Mouse (Mus musculus): ENCODE results near the gene Gm21750.
"Not testable (repeated sequence)": the region's sequence is repeated elsewhere in the genome, so short reads cannot be mapped to it uniquely, and the experiment has no call there.

Gene Gm21750

DNA sequence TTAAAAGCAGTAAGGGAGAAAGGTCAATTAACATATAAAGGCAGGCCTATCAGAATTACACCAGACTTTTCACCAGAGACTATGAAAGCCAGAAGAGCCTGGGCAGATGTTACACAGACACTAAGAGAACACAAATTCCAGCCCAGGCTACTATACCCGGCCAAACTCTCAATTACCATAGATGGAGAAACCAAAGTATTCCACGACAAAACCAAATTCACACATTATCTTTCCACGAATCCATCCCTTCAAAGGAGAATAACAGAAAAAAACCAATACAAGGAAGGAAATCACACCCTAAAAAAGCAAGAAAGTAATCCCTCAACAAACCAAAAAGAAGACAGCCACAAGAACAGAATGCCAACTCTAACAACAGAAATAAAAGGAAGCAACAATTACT is at the start of gene Gm21750:
Gene Gm21750 (plus strand): TSS at position 301 of the 400 bp plus-strand sequence.
- DNase-seq (ENCODE audit: low read depth, low spot score), result not testable (repeated sequence)

DNA sequence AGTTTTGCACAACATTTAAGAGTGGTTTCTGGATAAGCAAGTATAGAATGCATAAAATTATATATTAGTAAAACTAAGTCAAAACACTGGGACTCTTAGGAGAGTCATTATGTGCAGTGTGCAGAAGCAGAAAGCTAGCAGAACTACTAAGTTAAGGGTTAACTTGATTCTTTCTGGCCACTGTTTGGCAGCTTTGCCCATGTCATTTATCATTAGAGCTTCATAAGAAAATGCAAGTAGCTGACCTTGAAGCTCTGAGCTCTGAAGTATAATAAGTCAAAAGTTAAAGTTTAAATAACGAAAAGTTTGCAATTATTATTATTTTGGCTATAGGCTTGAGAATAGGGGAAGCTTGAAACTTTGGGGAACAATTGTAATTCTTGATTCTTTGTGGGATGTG is 46.1 kb upstream of the Gm21750 start:
- DNase-seq (ENCODE audit: low read depth, low spot score), result not testable (repeated sequence)

DNA sequence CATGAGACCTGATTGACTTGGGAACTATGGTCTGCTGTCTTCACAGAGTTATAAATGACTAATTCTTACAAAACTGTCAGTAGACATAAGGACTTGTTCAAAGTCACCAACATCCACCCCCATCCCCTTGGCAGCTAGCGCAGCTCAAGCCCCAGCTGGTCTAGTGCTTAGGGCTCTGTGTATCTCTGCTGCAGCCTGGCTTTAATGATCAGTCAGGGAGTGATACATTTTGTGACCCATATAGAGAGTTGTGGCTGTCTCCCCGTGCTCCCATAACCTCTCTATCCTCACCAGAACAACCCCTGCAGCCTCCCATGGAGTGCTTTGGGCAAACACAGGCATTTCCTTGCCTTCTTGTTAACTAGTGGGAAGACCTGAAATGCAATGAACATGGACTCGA is 40.1 kb upstream of the Gm21750 start:
- DNase-seq (ENCODE audit: low read depth, low spot score), result no peak

DNA sequence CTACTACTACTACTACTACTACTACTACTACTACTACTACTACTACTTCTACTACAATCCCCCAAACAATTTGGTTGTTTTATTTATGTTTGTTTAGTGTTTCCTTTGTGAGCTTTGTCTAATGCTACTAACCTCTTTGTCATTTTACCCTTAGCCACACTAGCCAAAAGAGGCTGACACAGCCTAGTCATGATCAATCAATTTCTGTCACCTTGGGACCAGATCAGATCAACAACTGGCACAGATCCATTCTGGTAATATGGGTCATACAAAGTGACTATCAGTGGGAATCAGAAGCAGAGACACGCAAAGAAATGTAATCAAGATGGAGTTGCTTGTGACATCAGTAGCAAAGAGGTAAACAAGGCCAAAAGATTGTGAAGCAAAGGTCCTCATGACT is 38.0 kb upstream of the Gm21750 start:
- no peak for DNase-seq (ENCODE audit: low read depth, low spot score)

DNA sequence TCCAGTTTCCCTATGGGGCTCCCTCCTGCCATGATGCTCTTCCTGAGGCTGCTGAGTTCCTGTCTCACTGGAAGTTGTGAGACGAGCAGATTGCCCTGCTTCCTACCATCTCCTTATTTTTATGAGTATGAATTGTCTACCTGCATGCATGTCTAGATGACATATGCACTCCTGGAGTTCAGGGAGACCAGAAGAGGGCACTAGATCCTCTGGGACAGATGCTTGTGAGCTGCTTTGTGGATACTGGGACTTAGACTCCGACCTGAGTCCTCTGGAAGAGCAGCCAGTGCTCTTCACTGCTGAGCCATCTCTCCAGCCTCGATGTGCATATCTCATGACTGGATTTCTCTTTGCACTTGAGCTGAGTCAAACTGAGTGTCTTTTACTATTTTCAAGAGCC is 35.6 kb upstream of the Gm21750 start:
- no peak for DNase-seq (ENCODE audit: low read depth, low spot score)

DNA sequence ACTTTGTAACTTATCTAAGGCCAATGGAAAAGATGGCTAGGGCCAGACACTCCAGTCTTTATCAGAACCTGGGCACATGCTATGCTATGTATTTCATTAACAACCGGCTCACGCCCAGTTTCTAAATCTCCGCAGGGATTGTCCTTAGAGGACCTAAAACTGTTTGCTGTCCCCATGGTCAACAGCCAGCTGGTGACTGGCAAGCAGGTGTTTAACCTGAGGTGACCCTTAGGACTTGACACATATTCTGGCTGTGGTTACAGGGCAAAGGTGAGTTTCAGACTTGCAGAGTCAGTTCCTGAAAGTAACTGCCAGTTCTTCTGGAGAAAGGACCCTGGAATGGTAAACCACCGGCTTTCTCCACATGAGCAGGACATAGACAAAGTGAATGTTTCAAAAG is 29.5 kb upstream of the Gm21750 start:
- no peak for DNase-seq (ENCODE audit: low read depth, low spot score)

DNA sequence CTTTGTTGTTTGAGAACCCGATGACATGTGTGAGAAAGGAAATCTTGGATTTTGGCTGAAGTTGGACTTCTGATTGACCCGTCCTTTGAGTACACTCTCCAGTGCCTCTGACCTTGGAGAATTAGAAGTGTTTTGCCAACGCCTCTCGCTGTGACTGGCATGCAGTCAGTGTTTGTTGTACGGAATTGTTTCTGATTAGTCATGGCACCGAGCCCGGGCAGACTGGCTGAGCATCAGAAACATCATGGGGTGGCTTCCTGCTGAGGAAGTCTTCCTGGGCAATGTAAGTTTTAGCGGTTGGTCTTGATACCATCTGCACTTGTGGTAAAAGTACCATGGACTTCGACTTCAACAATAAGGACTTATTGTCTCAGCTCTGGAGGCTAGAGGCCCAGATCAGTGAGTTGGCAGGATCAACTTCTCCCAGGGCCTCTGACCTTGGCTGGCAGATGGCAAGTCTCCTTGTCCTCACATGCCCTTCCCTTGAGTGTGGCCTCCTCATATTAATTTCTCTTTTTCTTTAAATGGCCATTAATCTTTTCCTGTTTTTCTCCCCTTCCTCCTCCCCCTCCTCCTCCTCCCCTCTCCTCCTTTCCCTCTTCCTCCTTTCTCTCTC is 28.3 kb upstream of the Gm21750 start:
- DNase-seq (ENCODE audit: low read depth, low spot score), result peak; percentile 11

DNA sequence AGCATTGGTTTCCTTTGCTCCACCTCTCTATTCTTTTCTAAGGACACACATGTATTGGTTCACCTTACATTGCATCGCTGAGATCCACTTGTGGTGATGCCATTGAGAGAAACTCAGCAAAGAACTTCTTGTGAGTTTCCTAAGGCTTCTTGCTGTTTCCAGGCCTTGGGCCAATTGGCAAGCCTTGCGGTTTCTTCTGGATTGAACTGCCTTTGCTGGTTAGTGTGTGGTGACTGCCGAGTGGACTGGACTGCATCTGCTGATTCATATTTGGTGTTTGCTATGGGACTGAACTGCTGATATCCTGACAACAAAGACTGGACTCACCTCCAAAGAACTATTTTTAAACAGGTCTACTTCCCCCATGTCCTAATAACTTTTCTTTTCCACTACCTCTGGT is 26.7 kb upstream of the Gm21750 start:
- DNase-seq (ENCODE audit: low read depth, low spot score), result no peak

DNA sequence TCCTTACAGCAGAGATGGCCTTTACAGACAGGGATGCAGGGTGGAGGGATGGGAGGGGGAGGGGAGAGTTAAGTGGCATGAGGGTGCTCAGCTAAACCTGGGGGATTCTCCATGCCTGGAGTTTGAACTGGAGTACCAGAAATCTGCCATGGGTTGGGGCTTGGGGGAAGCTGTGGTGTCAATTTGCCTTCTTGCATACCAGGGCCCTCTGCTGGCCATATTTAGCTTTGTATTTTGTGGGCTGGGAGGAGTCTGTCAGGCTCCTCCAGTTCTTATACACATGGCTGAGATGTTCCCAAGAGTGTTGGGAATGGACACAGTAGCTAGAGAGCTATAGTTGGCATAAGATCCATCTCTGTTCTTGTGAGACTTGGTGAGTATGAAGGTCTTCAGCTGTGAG is 23.6 kb upstream of the Gm21750 start:
- no peak for DNase-seq (ENCODE audit: low read depth, low spot score)

DNA sequence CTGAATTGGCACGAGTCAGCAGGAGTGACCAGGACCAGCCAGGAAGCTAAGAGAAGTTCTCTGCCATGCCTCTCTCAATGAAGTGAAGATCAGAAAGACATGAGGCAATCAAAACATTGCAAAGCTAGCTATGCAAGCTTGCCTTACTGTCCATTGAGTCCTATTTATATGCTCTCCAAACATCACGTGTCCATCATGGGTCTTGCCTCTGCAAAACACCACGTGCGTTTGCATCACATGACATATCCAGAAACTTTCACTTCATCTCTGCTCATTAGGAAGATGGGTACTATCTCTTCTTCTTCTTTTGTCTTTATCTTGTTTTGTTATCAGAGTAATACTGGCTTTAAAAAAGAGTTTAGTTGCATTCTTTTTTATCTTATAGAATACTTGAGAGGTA is 10.8 kb upstream of the Gm21750 start:
- DNase-seq (ENCODE audit: low read depth, low spot score), result no peak

DNA sequence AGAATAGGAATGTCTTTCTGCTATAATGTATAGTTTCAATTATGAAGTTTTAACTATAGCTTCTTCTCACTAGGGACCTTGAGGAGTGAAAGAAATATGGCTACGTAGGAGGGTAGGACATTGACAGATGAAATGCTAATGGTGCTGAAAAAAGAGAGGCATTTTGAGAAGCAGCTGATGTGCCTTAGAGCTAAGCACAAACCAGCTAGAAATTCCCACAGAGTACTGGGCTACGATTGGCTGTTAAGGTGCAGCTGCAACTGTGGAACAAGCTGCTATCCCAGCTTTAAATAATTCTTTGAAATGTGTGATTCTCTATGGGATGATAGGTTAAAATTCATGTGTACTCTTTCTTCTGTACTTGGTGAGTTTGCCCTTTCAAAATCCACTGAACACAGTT is 9.1 kb downstream of the Gm21750 start:
- DNase-seq (ENCODE audit: low read depth, low spot score), result no peak

DNA sequence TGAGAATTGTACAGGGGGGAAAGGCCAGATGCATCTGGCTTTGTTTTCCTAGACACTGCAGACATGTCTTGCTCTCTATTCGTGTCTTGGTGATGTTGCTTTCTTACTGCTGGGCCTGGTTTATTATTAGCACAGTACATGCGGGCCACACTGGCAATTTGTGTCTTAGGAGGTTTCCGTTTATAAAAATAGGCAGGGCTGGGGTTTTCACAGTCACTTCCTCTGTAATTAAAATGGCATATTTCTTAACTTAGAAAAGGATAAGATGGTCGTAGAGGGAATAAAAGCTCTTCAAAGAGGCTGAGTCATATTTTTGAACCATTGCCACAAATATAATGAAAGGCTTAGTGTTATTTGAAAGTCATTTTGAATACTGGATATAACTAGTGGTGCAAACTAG is 26.7 kb downstream of the Gm21750 start:
- no peak for DNase-seq (ENCODE audit: low read depth, low spot score)

DNA sequence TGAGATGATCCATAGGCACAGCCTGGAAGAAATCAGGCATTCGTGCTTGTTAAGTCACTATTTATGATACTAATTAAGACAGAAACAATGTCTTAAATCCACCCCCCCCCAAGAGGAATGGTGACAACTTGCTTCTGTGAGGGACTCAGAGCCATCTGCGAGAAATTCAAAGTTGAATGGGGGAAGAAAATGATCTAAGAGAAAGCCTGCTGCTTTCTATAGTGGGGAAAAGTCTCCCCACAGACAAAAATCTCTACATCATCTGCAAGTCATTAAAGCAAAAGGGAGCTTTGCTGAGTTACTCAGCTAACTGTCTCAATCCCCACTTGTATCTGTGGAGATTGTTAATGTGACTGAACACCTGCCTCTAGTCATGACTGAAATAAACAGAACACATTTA is 27.4 kb downstream of the Gm21750 start:
- DNase-seq (ENCODE audit: low read depth, low spot score), result no peak

DNA sequence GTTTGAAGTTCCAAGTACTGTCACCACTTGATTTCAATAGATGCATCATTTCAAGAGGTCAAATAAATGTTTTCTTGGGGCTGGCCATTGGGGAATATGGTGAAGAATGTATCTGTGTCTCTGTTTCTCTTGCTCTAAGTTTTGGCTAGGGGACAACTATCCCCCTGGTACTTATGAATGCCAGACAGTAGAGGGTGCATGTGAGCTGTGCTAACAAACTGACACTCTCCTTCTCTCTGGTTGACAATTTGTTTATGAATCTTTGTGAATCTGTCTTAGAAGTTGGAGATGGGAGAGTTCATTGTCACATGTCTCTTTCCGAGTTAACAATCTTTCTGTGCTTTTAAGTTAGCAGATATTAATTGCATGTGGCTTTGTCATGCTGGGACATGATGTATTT is 39.2 kb downstream of the Gm21750 start:
- DNase-seq (ENCODE audit: low read depth, low spot score), result peak; percentile 4

DNA sequence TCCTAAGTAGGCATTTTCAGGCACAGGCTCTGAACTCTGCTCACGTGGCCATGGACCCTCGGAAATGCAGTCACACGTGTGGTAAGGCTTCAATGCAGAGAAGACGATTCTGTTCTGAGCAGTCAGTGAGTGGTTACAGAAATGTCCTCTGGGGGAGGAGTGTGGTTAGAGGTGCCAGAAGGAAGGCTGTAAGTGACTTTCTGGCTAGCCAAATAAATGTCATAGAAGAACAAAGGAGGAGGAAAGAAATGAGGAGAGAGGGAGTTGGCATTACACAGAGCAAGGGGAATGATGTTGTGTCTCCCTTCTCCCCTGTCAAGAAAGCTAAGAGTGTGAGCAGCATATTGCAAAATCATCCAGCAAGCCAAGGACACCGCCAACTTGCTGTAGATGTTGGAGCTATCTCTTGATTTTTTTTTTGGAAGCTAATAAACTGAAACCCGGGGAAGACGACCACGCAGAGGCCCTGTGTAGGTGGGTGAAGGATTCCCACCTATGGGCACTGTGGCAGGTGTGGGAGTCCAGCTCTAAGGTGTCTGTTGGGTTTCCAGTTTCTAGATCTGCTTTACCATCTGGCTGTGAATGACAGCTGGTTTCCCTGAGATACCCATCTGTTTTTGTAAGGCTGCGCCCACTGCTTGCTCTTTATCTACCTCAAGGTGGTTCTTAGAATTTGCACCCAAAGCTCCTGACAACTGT is 48.5 kb downstream of the Gm21750 start:
- no peak for DNase-seq (ENCODE audit: low read depth, low spot score)

Measured in retina, adult 2 months (tissue).